Mouse (Mus musculus) common myeloid progenitor, adult 5-6 weeks (primary cell): ENCODE measurements at regions not wholly inside any gene's neighbourhood (a gene's known extent, or its start where the extent isn't known, plus 50 kb on each side); places are given as distances from the start of the nearest gene placed in this dataset.
A peak's percentile ranks its signal among the peaks of the same experiment; 100 is the strongest.

Experiments used
- ATAC-seq: replicated peaks from 2 replicates; pipeline ENCODE4 v1.8.0; 2016; ENCODE audit warnings: low read depth, mild to moderate bottlenecking, moderate TSS enrichment, inconsistent platforms; ENCODE audit not compliant: poor library complexity, severe bottlenecking

GRCm38 (mm10) chrX:158920217-158920616 lies 289.9 kb upstream of the Rps6ka3 start:
- ATAC-seq, result no peak

GRCm38 (mm10) chrX:158921424-158921823 lies 288.7 kb upstream of the Rps6ka3 start:
- ATAC-seq, result no peak

GRCm38 (mm10) chrX:158921838-158922450 lies 288.2 kb upstream of the Rps6ka3 start:
- peak; percentile 79 for ATAC-seq

GRCm38 (mm10) chrX:158923081-158923561 lies 287.0 kb upstream of the Rps6ka3 start:
- no peak for ATAC-seq

GRCm38 (mm10) chrX:158923657-158924489 lies 286.2 kb upstream of the Rps6ka3 start:
- ATAC-seq, result no peak

- ATAC-seq, result peak; percentile 92
These were observed 285.4 kb upstream of the Rps6ka3 start for GRCm38 (mm10) chrX:158924490-158925398.

- ATAC-seq, result no peak
These were observed 278.2 kb upstream of the Rps6ka3 start for GRCm38 (mm10) chrX:158931864-158932263.

- ATAC-seq, result no peak
These were observed 262.9 kb upstream of the Rps6ka3 start for GRCm38 (mm10) chrX:158947191-158947590.

GRCm38 (mm10) chrX:158971726-158972125 lies 238.4 kb upstream of the Rps6ka3 start:
- ATAC-seq, result peak; percentile 60; the same call in 1 of the 2 replicates

- peak; percentile 42; the same call in 1 of the 2 replicates for ATAC-seq
These were observed 233.5 kb upstream of the Rps6ka3 start for GRCm38 (mm10) chrX:158976648-158977047.

- no peak for ATAC-seq
These were observed 225.4 kb upstream of the Rps6ka3 start for GRCm38 (mm10) chrX:158984721-158985120.

GRCm38 (mm10) chrX:158987676-158988075 lies 222.4 kb upstream of the Rps6ka3 start:
- no peak for ATAC-seq

GRCm38 (mm10) chrX:159018955-159019354 lies 191.2 kb upstream of the Rps6ka3 start:
- no peak for ATAC-seq

- ATAC-seq, result no peak
These were observed 183.8 kb upstream of the Rps6ka3 start for GRCm38 (mm10) chrX:159026311-159026710.

GRCm38 (mm10) chrX:159031927-159032326 lies 178.2 kb upstream of the Rps6ka3 start:
- no peak for ATAC-seq

GRCm38 (mm10) chrX:159043432-159043831 lies 166.7 kb upstream of the Rps6ka3 start:
- ATAC-seq, result peak; percentile 99

- no peak for ATAC-seq
These were observed 162.2 kb upstream of the Rps6ka3 start for GRCm38 (mm10) chrX:159047876-159048275.

- ATAC-seq, result peak; percentile 88
These were observed 154.2 kb upstream of the Rps6ka3 start for GRCm38 (mm10) chrX:159055689-159056461.

- peak; percentile 59 for ATAC-seq
These were observed 153.7 kb upstream of the Rps6ka3 start for GRCm38 (mm10) chrX:159056462-159056805.

GRCm38 (mm10) chrX:159058931-159059330 lies 151.2 kb upstream of the Rps6ka3 start:
- no peak for ATAC-seq
